In genomic region chr4:40182651-40183320, GRCm38 (mm10) we compare ENCODE assay signal across 8 mouse cellular contexts. TPM values are rescaled to one million over a fixed set of nuclear protein-coding genes. Genes with fewer than 3 reads are reported as not detected.
A peak's percentile ranks its signal among the peaks of the same experiment; 100 is the strongest.
DNase-seq lines count a peak whose midpoint lies in the region; ATAC-seq and TF ChIP-seq lines count a peak whose summit lies in the region.

No protein-coding gene starts in this region.

- no peak overlapping the region for H3K4me3 ChIP-seq in kidney, adult 2 months (ENCODE audit: insufficient read depth, low read depth, low read length)
- no peak overlapping the region for H3K4me3 ChIP-seq in limb, embryonic 11.5 days (ENCODE audit: low read depth, low read length)
- no peak overlapping the region for H3K4me3 ChIP-seq in midbrain, embryonic 15.5 days

- H3K36me3 ChIP-seq in kidney, adult 2 months (ENCODE audit: control insufficient read depth, insufficient read depth, low read length) = peaks cover 3% of the 10 kb centered on the region; the same call in 1 of the 2 replicates
- H3K36me3 ChIP-seq in limb, embryonic 11.5 days (ENCODE audit: control insufficient read depth, insufficient read depth, low read length) = no peaks in the 10 kb centered on the region; the same call in 1 of the 2 replicates
- H3K36me3 ChIP-seq in midbrain, embryonic 15.5 days (replicated peaks) = peaks cover 62% of the 10 kb centered on the region

- DNase-seq in heart, adult 18-20 months = peak; percentile 32 to 78
- no peak for DNase-seq in heart, postnatal 25 days (ENCODE audit: low spot score)
- peak; percentile 38 for DNase-seq in cerebellum, adult 8-10 months
- peak; percentile 18 to 78 for DNase-seq in frontal cortex, adult 2 months (ENCODE audit: extremely low spot score in 1 of 2, low spot score in 1 of 2)
- peak; percentile 81 for DNase-seq in kidney, adult 2 months
- DNase-seq in limb, embryonic 11.5 days (ENCODE audit: low spot score) = peak; percentile 80
- peak; percentile 38 to 76 for DNase-seq in spleen, postnatal 10 days (ENCODE audit: low spot score in 2 of 2)

- no peak overlapping the region for H3K9ac ChIP-seq in limb, embryonic 11.5 days (ENCODE audit: low read length)
- H3K9ac ChIP-seq in midbrain, embryonic 15.5 days = no peak overlapping the region

- peak; percentile 75 for TF ChIP-seq CTCF in kidney, adult 2 months (conservative IDR thresholded peaks at IDR 0.05; ENCODE audit: insufficient read depth, insufficient read length, low read depth, low read length)

- intact Hi-C loops in heart, postnatal 25 days (cut with DNase I) = loop anchor here (2.0 to 5.0 kb wide), 2 partner anchors 46 to 105 kb away; no protein-coding TSS in a partner anchor

- no peaks in the 10 kb centered on the region for H3K27me3 ChIP-seq in kidney, adult 2 months (replicated peaks; ENCODE audit: control insufficient read depth, insufficient read depth, low read length)
- no peaks in the 10 kb centered on the region for H3K27me3 ChIP-seq in limb, embryonic 11.5 days (ENCODE audit: control insufficient read depth, insufficient read depth, low read length)
- no peaks in the 10 kb centered on the region for H3K27me3 ChIP-seq in midbrain, embryonic 15.5 days (replicated peaks)

- TF ChIP-seq POLR2A in kidney, adult 2 months (IDR thresholded peaks at IDR 0.05; ENCODE audit: low read depth, low read length) = no peak

- peak; percentile 39; the same call in 1 of the 2 replicates for ATAC-seq in limb, embryonic 11.5 days (ENCODE audit: insufficient number of reproducible peaks, low FRiP score, low TSS enrichment, low read depth)
- 0 out of 2 replicates have a peak, but pooled peaks have one; percentile 65 for ATAC-seq in midbrain, embryonic 15.5 days (replicated peaks)

- H3K4me2 ChIP-seq in limb, embryonic 11.5 days (ENCODE audit: low read depth, severe bottlenecking) = no peak overlapping the region
- H3K4me2 ChIP-seq in midbrain, embryonic 15.5 days = no peak overlapping the region

- H3K9me3 ChIP-seq in limb, embryonic 11.5 days (ENCODE audit: control insufficient read depth, low read length) = no peaks in the 10 kb centered on the region
- H3K9me3 ChIP-seq in midbrain, embryonic 15.5 days = no peaks in the 10 kb centered on the region

- WGBS in kidney, adult 2 months = 45% methylated on average over 14 of the region's 14 CpGs
- WGBS in limb, embryonic 11.5 days = 51% methylated on average over 14 of the region's 14 CpGs
- WGBS in midbrain, embryonic 15.5 days = 42% methylated on average over 14 of the region's 14 CpGs

- peak overlapping the region; percentile 93; the same call in 1 of the 2 replicates for H3K27ac ChIP-seq in kidney, adult 2 months (ENCODE audit: insufficient read depth, low read depth, low read length)
- no peak overlapping the region for H3K27ac ChIP-seq in limb, embryonic 11.5 days (replicated peaks; ENCODE audit: low read depth, low read length)
- H3K27ac ChIP-seq in midbrain, embryonic 15.5 days = no peak overlapping the region

- H3K4me1 ChIP-seq in kidney, adult 2 months (ENCODE audit: control insufficient read depth, insufficient read depth, low read length) = peaks cover 25% of the 10 kb centered on the region; the same call in 1 of the 2 replicates
- H3K4me1 ChIP-seq in limb, embryonic 11.5 days (ENCODE audit: control insufficient read depth, insufficient read depth, low read length) = no peaks in the 10 kb centered on the region
- no peaks in the 10 kb centered on the region for H3K4me1 ChIP-seq in midbrain, embryonic 15.5 days

RNA-seq across cellular contexts. Expression of gene Aco1, which starts 39.9 kb away (rescaled TPM):
- total RNA-seq in heart, adult 18-20 months (2021) = 10 to 100 TPM; 28.6 to 34.8 TPM
- 10 to 100 TPM; 32.6 to 33.0 TPM for total RNA-seq in heart, postnatal 25 days (2021)
- polyA plus RNA-seq in frontal cortex, adult 2 months (2012; rRNA removed) = 24.9 and 27.0 TPM in 2 replicates
- 179 and 182 TPM in 2 replicates for polyA plus RNA-seq in kidney, adult 2 months (2012; rRNA removed)
- 48.6 and 49.9 TPM in 2 replicates for polyA plus RNA-seq in limb, embryonic 11.5 days (2014; fragmentation: Nextera tagmentation; extraction: Ambion mirVana)
- 44.0 and 45.1 TPM in 2 replicates for polyA plus RNA-seq in midbrain, embryonic 15.5 days (2015; fragmentation: Nextera tagmentation; extraction: Ambion mirVana)

RNA-seq across cellular contexts. Expression of gene Ddx58, which starts 56.8 kb away (rescaled TPM):
- 1 to 10 TPM; 7.6 to 8.5 TPM for total RNA-seq in heart, adult 18-20 months (2021)
- 1 to 10 TPM; 7.8 to 7.9 TPM for total RNA-seq in heart, postnatal 25 days (2021)
- polyA plus RNA-seq in frontal cortex, adult 2 months (2012; rRNA removed) = 5.8 and 6.0 TPM in 2 replicates
- polyA plus RNA-seq in kidney, adult 2 months (2012; rRNA removed) = 14.5 and 19.4 TPM in 2 replicates
- 4.8 and 6.4 TPM in 2 replicates for polyA plus RNA-seq in limb, embryonic 11.5 days (2014; fragmentation: Nextera tagmentation; extraction: Ambion mirVana)
- polyA plus RNA-seq in midbrain, embryonic 15.5 days (2015; fragmentation: Nextera tagmentation; extraction: Ambion mirVana) = 2.6 and 4.2 TPM in 2 replicates
